Mouse (Mus musculus): ENCODE results near the gene Serpina3c. TPM values are rescaled to one million over a fixed set of nuclear protein-coding genes. Genes with fewer than 3 reads are reported as not detected.
"Not testable (repeated sequence)": the region's sequence is repeated elsewhere in the genome, so short reads cannot be mapped to it uniquely, and the experiment has no call there.

Gene Serpina3c
- polyA plus RNA-seq, 1 experiment: 1.4 TPM

DNA sequence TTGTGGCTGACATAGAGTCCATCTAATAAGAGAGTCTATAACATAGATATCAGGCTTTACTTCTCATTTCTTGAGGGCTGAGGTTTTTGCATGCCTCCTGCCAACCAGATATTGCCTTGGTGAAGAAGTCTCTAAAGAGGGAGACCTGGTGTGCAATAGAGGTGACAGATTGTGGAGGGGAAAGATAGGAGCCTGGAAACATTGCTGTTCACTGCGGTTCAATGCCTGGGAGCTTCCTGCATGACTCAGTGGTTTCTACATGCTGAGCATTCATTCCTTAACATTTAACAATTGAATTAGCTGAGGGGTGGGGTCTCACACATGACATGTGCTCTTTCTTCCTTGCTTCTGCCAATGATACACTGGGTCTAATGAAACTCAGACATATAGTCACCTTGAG is 30.6 kb downstream of the Serpina3c start:
- DNase-seq (ENCODE audit: low read depth, low spot score): no peak
- 69% methylated on average over 1 of the region's 1 CpGs for WGBS

DNA sequence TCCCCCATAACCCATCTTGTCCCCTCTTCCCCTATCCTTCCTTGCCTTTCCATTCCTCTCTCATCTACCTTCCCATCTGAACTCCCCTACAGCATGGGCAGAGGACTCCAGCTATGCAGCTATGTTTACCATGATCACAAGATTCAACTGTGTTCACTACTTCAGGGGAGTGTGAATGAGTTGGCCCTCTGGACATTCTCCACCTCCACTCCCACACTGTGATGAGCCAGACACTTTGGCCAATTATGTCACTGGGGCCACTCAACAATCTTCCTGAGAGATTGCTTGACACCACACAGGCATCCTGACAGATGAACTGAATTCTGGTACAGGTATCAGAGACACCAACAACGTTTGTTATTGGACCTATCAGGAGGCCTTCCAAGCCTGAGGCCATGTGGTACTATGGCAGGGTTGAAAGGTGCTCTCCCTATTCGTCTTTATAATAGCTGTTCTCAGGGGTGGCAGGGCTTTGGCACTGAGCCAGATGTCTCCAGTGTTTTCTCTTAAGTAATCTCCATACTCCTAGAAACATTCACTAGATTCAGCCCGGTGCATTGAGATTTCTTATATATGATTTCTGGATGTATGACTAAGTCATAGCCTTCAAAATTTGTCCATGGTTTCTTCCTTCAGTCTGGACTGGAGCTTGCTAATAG is 38.6 kb downstream of the Serpina3c start:
- DNase-seq (ENCODE audit: low read depth, low spot score): no peak
- WGBS: 26% methylated on average over 3 of the region's 3 CpGs

DNA sequence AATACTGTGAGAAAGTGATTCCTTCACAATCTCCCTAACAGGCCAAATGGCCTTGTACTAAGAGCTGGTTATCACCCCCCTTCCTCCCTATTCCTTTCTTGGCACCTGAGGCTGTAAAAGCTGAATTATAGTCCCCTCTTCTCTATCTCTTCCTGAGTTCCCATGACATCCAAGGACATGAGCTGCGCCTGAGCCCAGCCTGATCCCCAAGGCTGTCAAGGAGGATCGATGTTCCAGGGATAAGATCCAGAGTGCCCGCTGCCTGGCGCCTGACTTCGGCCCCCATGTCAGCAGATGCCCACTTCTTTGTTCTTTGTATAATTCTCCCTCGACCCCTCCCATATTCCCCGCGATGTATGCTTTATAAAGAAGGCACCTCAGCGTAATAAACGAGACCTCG is 41.3 kb downstream of the Serpina3c start, which contains the start of gene Serpina3a:
TSS of gene Serpina3a (plus strand) at position 392 of the 400 bp plus-strand sequence.
- DNase-seq (ENCODE audit: low read depth, low spot score): not testable (repeated sequence)
- WGBS: 88% methylated on average over 11 of the region's 11 CpGs

DNA sequence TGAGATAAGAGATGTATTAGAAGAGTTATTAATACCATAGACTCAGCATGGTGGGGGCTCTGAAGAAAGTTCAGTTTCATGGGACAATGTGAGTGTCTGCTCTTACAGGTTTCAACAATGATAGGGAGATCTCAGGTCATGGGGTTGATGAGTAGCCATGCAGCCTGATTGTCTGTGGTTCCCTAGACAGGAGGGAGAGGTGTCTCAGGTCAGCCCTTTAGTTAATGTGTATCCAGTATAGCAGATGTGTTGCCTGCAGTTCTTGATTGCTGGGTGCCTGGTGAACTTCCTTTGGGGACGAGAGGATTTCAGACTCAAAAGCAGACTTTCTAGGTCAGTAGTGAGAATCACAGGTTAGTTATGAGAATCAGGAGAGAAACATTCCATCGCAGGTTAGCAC is 45.2 kb downstream of the Serpina3c start:
- DNase-seq (ENCODE audit: low read depth, low spot score): no peak
- 63% methylated on average over 2 of the region's 2 CpGs for WGBS

DNA sequence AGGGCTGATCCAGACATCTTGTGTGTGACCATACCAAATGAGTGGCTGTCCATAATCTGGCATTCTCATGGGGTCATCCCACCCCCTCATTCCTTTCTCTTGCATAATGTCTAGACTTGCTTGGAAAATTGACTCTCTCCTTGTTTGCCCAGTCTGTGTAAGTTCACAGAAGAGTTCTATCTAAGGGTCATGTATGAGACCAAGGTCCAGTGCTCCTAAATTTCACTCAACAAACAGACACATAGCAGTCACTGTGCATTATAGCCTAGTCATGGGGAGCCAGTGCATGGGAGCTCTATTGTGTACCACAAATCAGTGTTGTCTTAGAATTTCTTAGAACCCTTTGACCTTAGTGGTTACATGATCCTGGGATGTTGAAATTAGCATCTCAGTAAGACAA is 46.8 kb downstream of the Serpina3c start:
- DNase-seq (ENCODE audit: low read depth, low spot score): no peak

DNA sequence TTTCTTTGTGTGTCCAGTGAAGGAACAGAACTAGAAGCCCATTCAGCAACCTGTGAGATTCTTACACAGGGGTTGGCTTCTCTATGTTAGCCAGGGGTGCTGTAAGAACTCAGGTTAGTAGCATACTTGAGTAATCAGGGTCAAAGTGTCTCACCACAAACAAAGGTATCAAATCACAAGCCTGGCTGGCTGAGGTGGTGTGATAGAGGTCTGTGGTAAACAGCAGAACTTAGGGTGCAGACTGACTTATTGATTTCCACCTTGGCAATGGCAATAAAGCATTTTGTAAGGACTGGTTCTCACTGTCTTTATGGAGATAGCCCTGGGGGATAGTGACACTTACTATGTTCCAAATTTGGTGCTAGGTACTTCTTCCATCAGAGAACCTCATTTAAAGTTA is 47.8 kb downstream of the Serpina3c start:
- no peak for DNase-seq (ENCODE audit: low read depth, low spot score)

DNA sequence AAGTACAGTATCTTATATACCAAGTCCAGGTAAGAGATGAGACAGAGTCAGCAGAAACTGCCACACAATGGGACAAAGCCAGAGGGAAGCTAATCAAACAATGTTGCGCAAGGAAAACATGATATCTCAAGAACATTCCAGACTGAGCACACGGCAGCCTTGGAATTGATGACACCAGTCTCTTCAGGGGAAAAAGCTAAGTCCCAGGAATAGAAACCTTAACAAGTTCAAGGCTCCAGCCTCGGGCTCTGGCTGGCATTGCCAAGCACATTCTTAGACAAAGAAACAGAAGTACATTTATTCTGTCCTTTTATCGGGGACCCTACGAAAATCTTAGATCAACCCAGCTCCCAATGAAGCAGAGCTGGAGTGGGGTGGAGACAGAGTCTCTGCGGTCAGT is 52.9 kb downstream of the Serpina3c start, which contains the start of gene Serpina5:
TSS of gene Serpina5 (plus strand) at position 346 of the 400 bp plus-strand sequence.
- DNase-seq (ENCODE audit: low read depth, low spot score): no peak
- 78% methylated on average over 6 of the region's 6 CpGs for WGBS

Other genes starting within 250 kb of the Serpina3c start
- gene Serpina1c, start 249.0 kb downstream of the Serpina3c start, polyA plus RNA-seq (2012; rRNA removed): 1.4 and 1.5 TPM in 2 replicates
- 0.73 and 1.7 TPM in 2 replicates for gene Serpina1e, start 194.9 kb downstream of the Serpina3c start, polyA plus RNA-seq (2012; rRNA removed)
- 0.14 and 0.23 TPM in 2 replicates for gene Serpina11, start 163.9 kb downstream of the Serpina3c start, polyA plus RNA-seq (2012; rRNA removed)
- 0.08 and 0.10 TPM in 2 replicates for gene Serpina9, start 140.1 kb downstream of the Serpina3c start, polyA plus RNA-seq (2012; rRNA removed)
- 0.02 TPM in 1 of 2 replicates, not detected in the other for gene Serpina12, start 109.4 kb downstream of the Serpina3c start, polyA plus RNA-seq (2012; rRNA removed)
- not detected in 2 replicates for gene Serpina5, start 52.8 kb downstream of the Serpina3c start, polyA plus RNA-seq (2012; rRNA removed)
- gene Serpina3a, start 41.1 kb downstream of the Serpina3c start, polyA plus RNA-seq (2012; rRNA removed): not detected in 2 replicates
- gene Serpina3b, start 25.9 kb downstream of the Serpina3c start, polyA plus RNA-seq (2012; rRNA removed): not detected in 2 replicates
- 2.5 and 2.6 TPM in 2 replicates for gene Serpina3f, start 60.7 kb upstream of the Serpina3c start, polyA plus RNA-seq (2012; rRNA removed)
- 26.2 and 27.5 TPM in 2 replicates for gene Serpina3g, start 82.4 kb upstream of the Serpina3c start, polyA plus RNA-seq (2012; rRNA removed)
- gene Serpina3i, start 109.3 kb upstream of the Serpina3c start, polyA plus RNA-seq (2012; rRNA removed): 0.22 and 0.42 TPM in 2 replicates
- gene Serpina3j, start 160.7 kb upstream of the Serpina3c start, polyA plus RNA-seq (2012; rRNA removed): not detected in 2 replicates
- gene Serpina3k, start 184.6 kb upstream of the Serpina3c start, polyA plus RNA-seq (2012; rRNA removed): 0.05 TPM in 1 of 2 replicates, not detected in the other
- 0.11 and 0.16 TPM in 2 replicates for gene Serpina3m, start 184.6 kb upstream of the Serpina3c start, polyA plus RNA-seq (2012; rRNA removed)